Mouse (Mus musculus) c-Kit-negative CD71-positive TER-119-positive erythroid progenitor cells, embryonic 14.5 days (primary cell): ENCODE measurements around the gene Gm11096.

Experiments
- DNase-seq: peaks from one replicate; pipeline ENCODE4 v3.0.0-alpha.2; 2013; ENCODE audit warnings: low read depth, low spot score

The Gm11096 gene

GRCm38 (mm10) chr17:81480351-81481161 lies 39.0 kb downstream of the Gm11096 start:
- no peak for DNase-seq

- no peak for DNase-seq
These were observed 40.4 kb downstream of the Gm11096 start for GRCm38 (mm10) chr17:81481843-81482490.

DNA sequence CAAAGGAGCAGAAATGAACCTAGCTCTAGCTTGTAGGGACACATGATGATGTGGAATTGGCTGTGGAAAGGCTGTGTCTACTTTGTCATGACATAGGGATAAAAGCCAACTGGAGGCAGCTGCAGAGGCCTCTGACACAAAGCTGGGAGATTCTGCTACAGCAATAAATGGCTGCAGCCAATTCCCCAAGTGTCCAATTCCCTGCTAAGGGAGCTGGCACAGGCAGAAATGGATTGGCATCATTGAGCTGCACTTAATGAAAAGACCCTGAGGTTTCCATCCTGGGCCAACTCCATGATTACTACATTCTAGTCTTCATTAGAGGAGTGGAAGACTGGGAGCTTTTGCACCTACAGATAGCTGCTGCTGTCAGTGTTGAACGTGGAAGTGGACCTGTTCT lies 44.8 kb downstream of the Gm11096 start:
- DNase-seq: no peak
